Mouse (Mus musculus) heart, embryonic 14.5 days (tissue): ENCODE results near the gene Slc39a1. TPM values are rescaled to one million over a fixed set of nuclear protein-coding genes. Genes with fewer than 3 reads are reported as not detected.
A peak's percentile ranks its signal among the peaks of the same experiment; 100 is the strongest.

Experiments
- ATAC-seq: fragments of 200-750 bp; cut with Nextera tagmentation; 2 replicates; pipeline ENCODE4 v1.8.0; 2017; ENCODE audit warnings: low read depth, moderate TSS enrichment; ENCODE audit not compliant: insufficient number of reproducible peaks, insufficient read depth, low FRiP score
- H3K27ac ChIP-seq, 2 experiments: fragments of 200-500 bp in 1 of 2; fragments of 300-500 bp in 1 of 2; sonication (generic) in 1 of 2; replicated peaks in 1 of 2; 2 replicates each; pipeline ENCODE4 v1.5.1; 2012 to 2014; ENCODE audit warnings: low read depth in 2 of 2, low read length in 2 of 2, control low read depth in 1 of 2, mild to moderate bottlenecking in 1 of 2, mixed read lengths in 1 of 2; ENCODE audit not compliant: control insufficient read depth in 1 of 2, insufficient read depth in 1 of 2
- H3K27me3 ChIP-seq: fragments of 300-500 bp; sonication (generic); 2 replicates; pipeline ENCODE4 v1.6.1; 2014; ENCODE audit warnings: mild to moderate bottlenecking, low read length, control low read depth; ENCODE audit not compliant: control insufficient read depth, insufficient read depth
- H3K36me3 ChIP-seq: fragments of 300-500 bp; sonication (generic); 2 replicates; pipeline ENCODE4 v1.6.1; 2014; ENCODE audit warnings: mild to moderate bottlenecking, control low read depth, low read length, mixed read lengths; ENCODE audit not compliant: control insufficient read depth, insufficient read depth
- H3K4me1 ChIP-seq, 2 experiments: fragments of 200-500 bp in 1 of 2; fragments of 300-500 bp in 1 of 2; sonication (generic) in 1 of 2; 2 replicates each; pipeline ENCODE4 v1.6.1; 2012 to 2014; ENCODE audit warnings: low read length in 2 of 2, control low read depth in 1 of 2, mixed read lengths in 1 of 2; ENCODE audit not compliant: control insufficient read depth in 2 of 2, insufficient read depth in 2 of 2
- H3K4me2 ChIP-seq: fragments of 300-500 bp; sonication (generic); 2 replicates; pipeline ENCODE4 v1.6.1; 2014; ENCODE audit warnings: mild to moderate bottlenecking, low read length
- H3K4me3 ChIP-seq, 2 experiments: fragments of 200-500 bp in 1 of 2; fragments of 300-500 bp in 1 of 2; sonication (generic) in 1 of 2; 2 replicates each; pipeline ENCODE4 v1.5.1; 2012 to 2014; ENCODE audit warnings: low read length in 2 of 2, mild to moderate bottlenecking in 2 of 2, control low read depth in 1 of 2, low read depth in 1 of 2, moderate library complexity in 1 of 2; ENCODE audit not compliant: control insufficient read depth in 1 of 2, insufficient read depth in 1 of 2
- H3K9ac ChIP-seq: fragments of 300-500 bp; sonication (generic); 2 replicates; pipeline ENCODE4 v1.6.1; 2014; ENCODE audit warnings: mild to moderate bottlenecking, low read length
- H3K9me3 ChIP-seq: fragments of 300-500 bp; sonication (generic); 2 replicates; pipeline ENCODE4 v1.6.1; 2016; ENCODE audit warnings: low read length, control low read depth; ENCODE audit not compliant: control insufficient read depth
- WGBS: fragments of 180-500 bp; shearing (Covaris S2); extraction: QIAGEN DNeasy Blood & Tissue Kit; methylation state at CpG from one replicate; pipeline ENCODE4 v1.1.7; 2014; 5-methylcytosine and 5-hydroxymethylcytosine counted together
- polyA plus RNA-seq: library from polyadenylated mRNA; unstranded; fragments of >200 nt; fragmentation: Nextera tagmentation; extraction: Ambion mirVana; gene quantifications from 2 replicates; pipeline ENCODE4 v1.2.1, GENCODE M21; 2014

Slc39a1 gene
- polyA plus RNA-seq, 1 experiment from 2014 or later: 88.2 TPM

GRCm38 (mm10) chr3:90222455-90222854 lies 25.5 kb upstream of the Slc39a1 start:
- Histone ChIP-seq H3K4me3 (no peak overlapping the region), H3K9me3 (no peaks in the 10 kb centered on the region), H3K9ac (no peak overlapping the region; the same call in 1 of the 2 replicates), H3K27me3 (no peaks in the 10 kb centered on the region), H3K4me2 (no peak overlapping the region), H3K36me3 (peaks cover 25% of the 10 kb centered on the region), H3K27ac (no peak overlapping the region), H3K4me1 (peaks cover 9 to 22% of the 10 kb centered on the region in 2 experiments)
- no peak for ATAC-seq
- WGBS: 74% methylated on average over 4 of the region's 4 CpGs

- WGBS: 25% methylated on average over 3 of the region's 3 CpGs
- Histone ChIP-seq H3K27me3 (no peaks in the 10 kb centered on the region), H3K9ac (no peak overlapping the region; the same call in 1 of the 2 replicates), H3K9me3 (no peaks in the 10 kb centered on the region), H3K4me2 (no peak overlapping the region), H3K4me3 (no peak overlapping the region), H3K4me1 (peaks cover 9 to 22% of the 10 kb centered on the region in 2 experiments), H3K36me3 (peaks cover 25% of the 10 kb centered on the region), H3K27ac (no peak overlapping the region)
- ATAC-seq: no peak
Observed at GRCm38 (mm10) chr3:90222941-90223340, 25.0 kb upstream of the Slc39a1 start.

DNA sequence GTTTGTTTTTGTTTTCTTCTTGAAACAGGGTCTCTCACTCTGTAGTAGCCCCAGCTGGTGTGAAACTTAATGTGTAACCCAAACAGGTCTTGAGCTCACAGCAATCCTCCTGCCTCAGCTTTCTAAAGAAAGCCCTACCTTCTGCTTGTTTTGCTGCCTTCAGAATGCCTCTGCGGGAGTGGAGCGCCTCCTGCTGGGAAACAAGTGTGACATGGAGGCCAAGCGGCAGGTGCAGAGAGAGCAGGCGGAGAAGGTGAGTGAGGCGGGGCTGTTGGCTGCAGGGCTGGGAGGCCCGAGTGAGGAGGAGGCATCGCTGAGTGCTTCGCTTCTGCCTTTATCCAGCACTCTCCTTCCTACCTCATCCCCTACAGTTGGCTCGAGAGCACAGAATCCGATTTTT lies 23.6 kb upstream of the Slc39a1 start:
- no peaks in the 10 kb centered on the region for H3K27me3 ChIP-seq
- H3K4me2 ChIP-seq: no peak overlapping the region
- no peak overlapping the region for H3K4me3 ChIP-seq
- peaks cover 25% of the 10 kb centered on the region for H3K36me3 ChIP-seq
- H3K4me1 ChIP-seq: peaks cover 9 to 22% of the 10 kb centered on the region in 2 experiments
- H3K9me3 ChIP-seq: no peaks in the 10 kb centered on the region
- H3K9ac ChIP-seq: no peak overlapping the region
- no peak overlapping the region for H3K27ac ChIP-seq
- ATAC-seq: no peak
- WGBS: 83% methylated on average over 10 of the region's 10 CpGs

GRCm38 (mm10) chr3:90231075-90231474 lies 16.9 kb upstream of the Slc39a1 start:
- WGBS: 10% methylated on average over 8 of the region's 8 CpGs
- H3K9ac ChIP-seq: peak overlapping the region; percentile 89
- no peaks in the 10 kb centered on the region for H3K27me3 ChIP-seq
- no peaks in the 10 kb centered on the region for H3K9me3 ChIP-seq
- no peak for ATAC-seq
- peak overlapping the region; percentile 87 to 93 for H3K4me3 ChIP-seq
- H3K27ac ChIP-seq: peak overlapping the region; percentile 25 to 89; a peak in 2 of 4 replicates
- H3K4me1 ChIP-seq: peaks cover 0 to 2% of the 10 kb centered on the region in 2 experiments; a peak in 1 of 4 replicates
- peaks cover 30% of the 10 kb centered on the region for H3K36me3 ChIP-seq
- peak overlapping the region; percentile 82 for H3K4me2 ChIP-seq

GRCm38 (mm10) chr3:90231507-90232333 lies 16.3 kb upstream of the Slc39a1 start, which contains the start of gene Jtb:
Gene Jtb (plus strand): TSS chr3:90231597.
- peak; percentile 95 for ATAC-seq
- WGBS: under 1% methylated on average over 59 of the region's 61 CpGs
- peak within 1 kb of the TSS; percentile 89 to 90 for H3K27ac ChIP-seq
- H3K4me2 ChIP-seq: peak within 1 kb of the TSS; percentile 82
- peak within 1 kb of the TSS; percentile 87 to 93 for H3K4me3 ChIP-seq
- H3K9me3 ChIP-seq: no peaks in the 10 kb centered on the region
- H3K4me1 ChIP-seq: peaks cover 0 to 2% of the 10 kb centered on the region in 2 experiments; a peak in 1 of 4 replicates
- no peaks in the 10 kb centered on the region for H3K27me3 ChIP-seq
- H3K9ac ChIP-seq: peak within 1 kb of the TSS; percentile 89
- H3K36me3 ChIP-seq: peaks cover 35% of the 10 kb centered on the region

DNA sequence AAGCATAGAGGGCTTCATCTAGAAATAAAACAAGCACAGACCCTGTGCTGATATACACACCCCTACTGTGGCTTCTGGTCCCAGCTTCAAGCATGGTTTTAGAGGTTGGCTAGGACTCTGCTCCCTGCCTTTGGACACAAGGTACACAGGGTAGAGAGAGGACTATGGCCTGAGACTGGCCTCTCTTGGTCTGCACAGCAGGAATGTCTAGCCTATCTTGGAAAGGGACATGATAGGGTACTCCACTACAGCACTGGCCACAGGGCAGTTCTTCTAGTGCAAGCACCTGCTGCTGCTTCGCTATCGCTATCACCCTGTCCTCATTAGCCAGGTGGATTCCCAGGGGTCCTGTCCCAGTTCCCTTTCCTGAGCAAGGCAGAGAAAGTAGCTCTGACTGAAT lies 6.7 kb upstream of the Slc39a1 start:
- 73% methylated on average over 2 of the region's 2 CpGs for WGBS
- peaks cover 3% of the 10 kb centered on the region for H3K36me3 ChIP-seq
- no peaks in the 10 kb centered on the region for H3K9me3 ChIP-seq
- ATAC-seq: 0 out of 2 replicates have a peak, but pooled peaks have one; percentile 12
- no peaks in the 10 kb centered on the region for H3K27me3 ChIP-seq
- H3K27ac ChIP-seq: no peak overlapping the region
- no peak overlapping the region for H3K4me3 ChIP-seq
- no peak overlapping the region for H3K9ac ChIP-seq
- H3K4me2 ChIP-seq: no peak overlapping the region
- peaks cover 3 to 11% of the 10 kb centered on the region in 2 experiments for H3K4me1 ChIP-seq

DNA sequence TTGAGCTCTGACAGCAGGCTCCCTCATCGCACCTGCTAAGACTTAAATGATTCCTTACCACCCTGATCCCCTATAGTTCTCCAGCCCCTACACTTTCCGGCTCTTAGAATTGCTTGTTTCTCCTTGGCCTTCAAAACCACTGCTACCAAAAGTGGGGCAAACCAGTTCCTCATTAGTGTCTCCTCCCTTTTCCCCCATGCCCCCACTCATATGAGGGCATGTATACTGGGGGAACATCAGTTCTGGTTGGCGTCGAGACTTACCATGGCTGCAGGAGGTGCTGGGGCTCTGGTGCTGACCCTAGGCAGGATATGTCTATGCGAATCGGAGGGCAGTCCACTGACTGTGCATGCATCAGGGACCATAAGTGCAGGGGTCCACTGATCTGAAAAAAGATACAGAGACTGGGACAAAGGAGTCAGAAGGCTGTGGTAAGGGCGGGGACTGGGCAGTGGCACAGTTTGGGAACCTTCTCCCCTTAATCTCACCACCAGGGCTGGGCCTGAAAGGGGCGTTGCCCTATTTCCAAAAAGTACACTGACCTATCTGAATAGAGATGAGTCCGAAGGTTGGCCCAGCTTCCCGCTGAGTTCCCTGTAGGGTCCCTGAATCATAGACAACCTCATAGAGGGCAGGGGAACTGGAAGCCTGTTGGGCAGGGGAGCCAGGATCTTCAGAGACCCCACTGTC lies 6.2 kb upstream of the Slc39a1 start:
- WGBS: 81% methylated on average over 10 of the region's 10 CpGs
- Histone ChIP-seq H3K4me2 (no peak overlapping the region), H3K9ac (no peak overlapping the region)

More for the DNA sequence above, 6.2 kb upstream of the Slc39a1 start:
- Histone ChIP-seq H3K36me3 (no peaks in the 10 kb centered on the region), H3K4me1 (peaks cover 5 to 11% of the 10 kb centered on the region in 2 experiments), H3K27ac (no peak overlapping the region), H3K4me3 (no peak overlapping the region), H3K9me3 (no peaks in the 10 kb centered on the region), H3K27me3 (no peaks in the 10 kb centered on the region)
- ATAC-seq: no peak
